Mouse (Mus musculus) cerebellum, adult 11-12 months (tissue): ENCODE measurements around the gene Pvalb.

Experiments
- DNase-seq: peaks from one replicate; pipeline ENCODE4 v3.0.0; 2022

Gene Pvalb

GRCm38 (mm10) chr15:78158335-78158734 lies 47.9 kb downstream of the Pvalb start:
- DNase-seq = no peak

- DNase-seq = no peak
Observed at GRCm38 (mm10) chr15:78157824-78158223, 48.4 kb downstream of the Pvalb start.

GRCm38 (mm10) chr15:78157330-78157729 lies 48.9 kb downstream of the Pvalb start:
- DNase-seq = no peak

- no peak for DNase-seq
Observed at GRCm38 (mm10) chr15:78155421-78155820, 50.8 kb downstream of the Pvalb start.

- no peak for DNase-seq
Observed at GRCm38 (mm10) chr15:78153045-78153775, 53.0 kb downstream of the Pvalb start.

GRCm38 (mm10) chr15:78148565-78148964 lies 57.6 kb downstream of the Pvalb start:
- DNase-seq = no peak
